Mouse (Mus musculus) intestine, postnatal 0 days (tissue): ENCODE measurements at regions not wholly inside any gene's neighbourhood (a gene's known extent, or its start where the extent isn't known, plus 50 kb on each side); places are given as distances from the start of the nearest gene placed in this dataset.
"Not testable (repeated sequence)": the region's sequence is repeated elsewhere in the genome, so short reads cannot be mapped to it uniquely, and the experiment has no call there.

ENCODE experiments used
- ATAC-seq: fragments of 200-750 bp; cut with Nextera tagmentation; 2 replicates; pipeline ENCODE4 v1.8.0; 2017; ENCODE audit warnings: mild to moderate bottlenecking, moderate TSS enrichment, moderate library complexity
- H3K27ac ChIP-seq: fragments of 300-500 bp; sonication (generic); 2 replicates; pipeline ENCODE4 v1.5.1; 2014; ENCODE audit warnings: mild to moderate bottlenecking, low read depth, low read length, moderate library complexity
- H3K27me3 ChIP-seq: fragments of 300-500 bp; sonication (generic); replicated peaks from 2 replicates; pipeline ENCODE4 v1.6.1; 2014; ENCODE audit warnings: low read length, mixed read lengths; ENCODE audit not compliant: control insufficient read depth, insufficient read depth
- H3K36me3 ChIP-seq: fragments of 300-500 bp; sonication (generic); 2 replicates; pipeline ENCODE4 v1.6.1; 2014; ENCODE audit warnings: mild to moderate bottlenecking, moderate library complexity; ENCODE audit not compliant: control insufficient read depth, insufficient read depth
- H3K4me1 ChIP-seq: fragments of 300-500 bp; sonication (generic); replicated peaks from 2 replicates; pipeline ENCODE4 v1.6.1; 2014; ENCODE audit warnings: antibody characterized with exemption, low read length, mixed read lengths; ENCODE audit not compliant: control insufficient read depth, insufficient read depth
- H3K4me2 ChIP-seq: fragments of 300-500 bp; sonication (generic); replicated peaks from 2 replicates; pipeline ENCODE4 v1.6.1; 2014; ENCODE audit warnings: low read depth, mild to moderate bottlenecking, moderate library complexity
- H3K4me3 ChIP-seq: fragments of 300-500 bp; sonication (generic); 2 replicates; pipeline ENCODE4 v1.5.1; 2014; ENCODE audit warnings: low read depth, low read length
- H3K9ac ChIP-seq: fragments of 300-500 bp; sonication (generic); 2 replicates; pipeline ENCODE4 v1.6.1; 2014; ENCODE audit warnings: mild to moderate bottlenecking, low read depth, low read length
- H3K9me3 ChIP-seq: fragments of 300-500 bp; sonication (generic); 2 replicates; pipeline ENCODE4 v1.6.1; 2016; ENCODE audit warnings: mixed run types; ENCODE audit not compliant: control insufficient read depth
- CTCF ChIP-seq: sonication (generic); IDR thresholded peaks from 2 replicates; pipeline ENCODE4 v1.5.1; 2016; ENCODE audit warnings: low read depth, mild to moderate bottlenecking, control low read depth, antibody characterized with exemption, moderate library complexity
- WGBS: fragments of 180-500 bp; shearing (Covaris S2); extraction: QIAGEN DNeasy Blood & Tissue Kit; methylation state at CpG from one replicate; pipeline ENCODE4 v1.1.7; 2014; 5-methylcytosine and 5-hydroxymethylcytosine counted together

DNA sequence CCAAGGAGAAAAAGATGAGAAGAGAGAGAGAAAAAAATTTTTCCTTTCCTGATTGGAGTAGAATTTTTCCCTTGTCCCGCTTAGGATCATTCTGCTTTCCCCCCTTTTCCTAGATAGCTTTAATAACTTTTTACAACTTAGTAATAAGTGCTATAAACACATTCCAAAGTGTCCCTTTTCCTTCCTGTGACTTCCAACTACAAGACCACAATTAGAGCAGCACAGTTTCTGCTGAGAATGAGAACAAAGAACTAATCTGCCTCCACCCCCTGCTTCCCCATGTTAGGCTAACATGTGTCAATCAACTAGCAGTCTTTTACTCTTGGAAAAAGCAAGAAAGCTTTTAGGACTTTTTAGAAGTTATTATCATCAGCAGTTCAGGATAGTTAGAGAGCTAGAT, 766.5 kb downstream of the Cdh10 start:
- TF ChIP-seq CTCF, result no peak
- ATAC-seq, result no peak
- Histone ChIP-seq H3K27ac (no peak overlapping the region), H3K4me2 (no peak overlapping the region), H3K36me3 (no peaks in the 10 kb centered on the region), H3K9ac (no peak overlapping the region), H3K4me1 (no peaks in the 10 kb centered on the region), H3K27me3 (no peaks in the 10 kb centered on the region), H3K4me3 (no peak overlapping the region), H3K9me3 (no peaks in the 10 kb centered on the region)
- WGBS, result 41% methylated on average over 1 of the region's 1 CpGs

DNA sequence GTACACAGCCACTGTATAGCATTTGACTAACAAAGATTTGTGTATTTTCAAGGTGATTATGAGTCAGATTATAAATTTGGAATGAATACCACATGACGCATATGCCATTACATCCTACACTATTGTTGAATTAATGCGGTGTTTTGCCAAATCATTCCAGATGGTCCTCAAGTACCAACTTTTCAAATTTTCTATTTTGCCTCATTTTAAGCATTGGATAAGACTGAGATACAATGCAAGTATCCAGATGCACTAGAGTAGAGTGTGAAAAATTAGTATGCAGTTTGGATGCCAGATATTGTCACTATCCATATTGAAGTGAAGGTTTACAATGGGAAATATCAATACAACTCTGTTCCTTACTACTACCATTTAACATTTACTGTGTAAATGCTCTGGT, 775.0 kb downstream of the Cdh10 start:
- no peak overlapping the region for H3K4me3 ChIP-seq
- no peak overlapping the region for H3K27ac ChIP-seq
- 95% methylated on average over 2 of the region's 2 CpGs for WGBS
- no peak for ATAC-seq
- H3K9me3 ChIP-seq, result no peaks in the 10 kb centered on the region
- no peak overlapping the region for H3K9ac ChIP-seq
- no peaks in the 10 kb centered on the region for H3K4me1 ChIP-seq
- no peak for TF ChIP-seq CTCF
- no peaks in the 10 kb centered on the region for H3K27me3 ChIP-seq
- no peak overlapping the region for H3K4me2 ChIP-seq
- H3K36me3 ChIP-seq, result no peaks in the 10 kb centered on the region

- WGBS, result 22% methylated on average over 5 of the region's 5 CpGs
Measured at GRCm38 (mm10) chr15:19622367-19622766, 803.6 kb downstream of the Cdh10 start.

DNA sequence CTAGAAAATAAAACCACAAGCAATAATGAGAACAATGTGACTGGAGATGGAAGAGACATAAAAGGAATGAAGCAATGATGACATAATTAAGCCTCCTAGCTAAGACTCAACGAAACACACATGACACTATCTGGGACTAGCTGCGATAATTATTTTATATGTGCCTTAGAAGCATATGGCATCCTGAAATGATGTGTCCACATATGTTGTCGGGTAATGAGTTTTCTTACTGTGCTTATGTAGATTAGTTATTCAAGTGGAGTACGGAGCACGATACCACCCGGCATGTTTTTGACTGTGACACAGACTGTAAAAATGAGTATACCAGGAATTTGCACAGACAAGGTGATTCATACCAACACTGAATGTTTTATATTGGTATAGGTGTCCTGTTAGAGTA, 781.7 kb upstream of the Cdh12 start:
- Histone ChIP-seq H3K4me2 (no peak overlapping the region), H3K27ac (no peak overlapping the region), H3K36me3 (no peaks in the 10 kb centered on the region), H3K27me3 (no peaks in the 10 kb centered on the region), H3K4me1 (no peaks in the 10 kb centered on the region), H3K4me3 (no peak overlapping the region), H3K9me3 (no peaks in the 10 kb centered on the region), H3K9ac (no peak overlapping the region)
- 90% methylated on average over 6 of the region's 6 CpGs for whole genome bisulfite sequencing
- ATAC-seq, result no peak
- TF ChIP-seq CTCF, result no peak

More at GRCm38 (mm10) chr15:19622367-19622766, 803.6 kb downstream of the Cdh10 start:
- H3K36me3 ChIP-seq, H3K4me1 ChIP-seq, H3K27me3 ChIP-seq, H3K9ac ChIP-seq, ATAC-seq, H3K27ac ChIP-seq, H3K4me3 ChIP-seq, H3K9me3 ChIP-seq, H3K4me2 ChIP-seq: not testable (repeated sequence)

- Histone ChIP-seq H3K27me3 (no peaks in the 10 kb centered on the region), H3K9me3 (no peaks in the 10 kb centered on the region), H3K9ac (no peak overlapping the region), H3K4me3 (no peak overlapping the region), H3K36me3 (no peaks in the 10 kb centered on the region), H3K27ac (no peak overlapping the region), H3K4me1 (no peaks in the 10 kb centered on the region), H3K4me2 (no peak overlapping the region)
- WGBS, result 69% methylated on average over 7 of the region's 7 CpGs
- no peak for ATAC-seq
- TF ChIP-seq CTCF, result no peak
Measured at GRCm38 (mm10) chr15:19675545-19675944, 773.5 kb upstream of the Cdh12 start.

DNA sequence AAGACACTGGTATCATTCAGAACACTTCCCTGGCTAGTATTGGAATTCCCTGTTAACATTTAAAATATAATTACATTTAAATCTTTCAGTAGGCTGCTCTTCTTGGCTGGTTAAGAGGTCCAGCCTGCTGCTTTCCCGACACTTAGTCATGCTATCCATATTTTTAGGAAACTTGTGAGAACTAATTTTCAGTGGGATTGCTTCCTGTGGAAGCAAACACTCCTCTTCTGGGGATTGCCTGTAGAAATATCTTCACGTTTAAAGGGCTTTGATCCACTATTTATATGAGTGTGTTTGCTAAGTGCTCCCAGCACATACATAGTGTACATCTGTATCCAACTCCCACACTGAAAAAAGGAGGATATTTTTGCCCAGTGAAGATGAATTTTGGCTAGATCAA, 761.8 kb upstream of the Cdh12 start:
- TF ChIP-seq CTCF, result no peak
- Histone ChIP-seq H3K4me1 (no peaks in the 10 kb centered on the region), H3K9ac (no peak overlapping the region), H3K4me2 (no peak overlapping the region), H3K4me3 (no peak overlapping the region), H3K36me3 (no peaks in the 10 kb centered on the region), H3K9me3 (no peaks in the 10 kb centered on the region), H3K27me3 (no peaks in the 10 kb centered on the region), H3K27ac (no peak overlapping the region)
- 66% methylated on average over 2 of the region's 2 CpGs for WGBS
- ATAC-seq, result no peak

DNA sequence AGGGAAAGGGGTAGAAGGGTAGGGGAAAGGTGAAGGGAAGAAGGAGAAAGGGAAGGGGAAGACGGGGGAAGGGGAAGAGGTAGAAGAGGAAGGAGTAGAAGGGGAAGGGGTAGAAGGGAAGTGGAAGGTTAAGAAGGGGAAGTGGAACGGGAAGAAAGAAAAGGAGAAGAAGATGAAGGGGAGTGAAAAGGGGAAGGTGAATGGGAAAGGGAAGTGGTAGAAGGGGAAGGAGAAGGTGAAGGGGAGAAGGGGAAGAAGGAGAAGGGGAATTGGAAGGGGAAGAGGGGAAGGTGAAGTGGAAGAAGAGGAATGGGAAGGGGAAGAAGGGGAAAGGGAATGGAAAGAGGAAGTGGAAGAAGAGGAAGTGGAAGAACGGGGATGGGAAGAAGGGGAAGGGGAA, 737.3 kb upstream of the Cdh12 start:
- 76% methylated on average over 3 of the region's 3 CpGs for WGBS

More for the DNA sequence above, 737.3 kb upstream of the Cdh12 start:
- H3K36me3 ChIP-seq, result no peaks in the 10 kb centered on the region
- H3K4me1 ChIP-seq, result no peaks in the 10 kb centered on the region
- no peak overlapping the region for H3K4me2 ChIP-seq
- no peak overlapping the region for H3K4me3 ChIP-seq
- no peak overlapping the region for H3K27ac ChIP-seq
- ATAC-seq, result no peak
- no peaks in the 10 kb centered on the region for H3K27me3 ChIP-seq
- H3K9me3 ChIP-seq, result no peaks in the 10 kb centered on the region
- TF ChIP-seq CTCF, result no peak
- no peak overlapping the region for H3K9ac ChIP-seq
